Mouse (Mus musculus): ENCODE measurements around the gene Klhl28. TPM values are rescaled to one million over a fixed set of nuclear protein-coding genes. Genes with fewer than 3 reads are reported as not detected.

Gene Klhl28
- polyA plus RNA-seq, 1 experiment = 0.62 TPM

DNA sequence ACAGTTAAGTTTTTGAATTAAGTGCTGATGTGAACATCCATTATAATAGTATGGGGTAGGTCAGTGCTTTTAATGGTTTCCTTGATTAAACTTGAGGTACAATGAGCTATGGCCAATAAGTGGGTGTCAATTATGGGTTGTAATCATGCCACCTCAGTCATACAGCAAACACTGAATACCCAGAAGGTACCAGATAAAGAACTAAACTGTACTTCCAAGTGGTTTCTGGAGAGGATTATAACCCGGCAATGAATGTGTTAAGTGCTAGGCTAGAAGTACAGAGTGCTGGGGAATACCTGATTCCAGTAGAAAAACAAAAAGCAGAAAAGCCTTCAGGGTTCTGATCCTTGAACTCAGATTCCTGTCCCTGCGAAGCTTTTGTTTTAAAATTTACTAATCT lies 2.7 kb upstream of the Klhl28 start:
- H3K27ac ChIP-seq (ENCODE audit: insufficient read depth, low read depth, low read length) = no peak overlapping the region
- H3K4me1 ChIP-seq (ENCODE audit: control insufficient read depth, insufficient read depth, insufficient read length, low read length) = peaks cover 2% of the 10 kb centered on the region
- no peak overlapping the region for H3K4me3 ChIP-seq (ENCODE audit: low read depth, low read length)
- WGBS = 7% methylated on average over 2 of the region's 2 CpGs
- H3K27me3 ChIP-seq (ENCODE audit: control insufficient read depth, insufficient read depth, low read length) = no peaks in the 10 kb centered on the region
- 0 out of 2 replicates have a peak, but pooled peaks cover 3% of the 10 kb centered on the region for H3K36me3 ChIP-seq (ENCODE audit: control insufficient read depth, insufficient read depth, low read length)
- TF ChIP-seq POLR2A (IDR thresholded peaks at IDR 0.05; ENCODE audit: low read depth, low read length) = no peak

DNA sequence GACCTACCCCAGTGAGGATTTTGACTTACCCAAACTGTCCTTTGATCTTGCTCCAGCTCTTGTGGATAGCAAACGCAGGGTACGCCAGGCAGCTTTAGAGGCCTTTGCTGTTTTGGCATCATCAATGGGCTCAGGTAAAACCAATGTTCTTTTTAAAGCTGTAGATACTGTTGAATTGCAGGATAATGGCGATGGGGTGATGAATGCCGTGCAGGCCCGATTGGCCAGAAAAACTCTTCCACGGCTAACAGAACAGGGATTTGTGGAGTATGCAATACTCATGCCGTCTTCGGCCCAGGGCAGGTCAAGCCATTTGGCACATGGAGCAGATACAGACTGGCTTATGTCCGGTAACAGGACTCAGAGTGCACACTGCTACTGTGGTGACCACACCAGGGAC lies 2.1 kb upstream of the Klhl28 start:
- no peak for TF ChIP-seq CTCF (IDR thresholded peaks at IDR 0.05; ENCODE audit: extremely low read depth, insufficient read length, insufficient replicate concordance, low read depth, low read length)
- TF ChIP-seq POLR2A (IDR thresholded peaks at IDR 0.05; ENCODE audit: low read depth, low read length) = no peak
- Histone ChIP-seq H3K27ac (ENCODE audit: insufficient read depth, low read depth, low read length) (no peak overlapping the region), H3K27me3 (ENCODE audit: control insufficient read depth, insufficient read depth, low read length) (no peaks in the 10 kb centered on the region), H3K4me3 (ENCODE audit: low read depth, low read length) (peak overlapping the region; percentile 47), H3K36me3 (ENCODE audit: control insufficient read depth, insufficient read depth, low read length) (0 out of 2 replicates have a peak, but pooled peaks cover 3% of the 10 kb centered on the region), H3K4me1 (ENCODE audit: control insufficient read depth, insufficient read depth, insufficient read length, low read length) (peaks cover 2% of the 10 kb centered on the region)
- WGBS = under 1% methylated on average over 9 of the region's 9 CpGs

DNA sequence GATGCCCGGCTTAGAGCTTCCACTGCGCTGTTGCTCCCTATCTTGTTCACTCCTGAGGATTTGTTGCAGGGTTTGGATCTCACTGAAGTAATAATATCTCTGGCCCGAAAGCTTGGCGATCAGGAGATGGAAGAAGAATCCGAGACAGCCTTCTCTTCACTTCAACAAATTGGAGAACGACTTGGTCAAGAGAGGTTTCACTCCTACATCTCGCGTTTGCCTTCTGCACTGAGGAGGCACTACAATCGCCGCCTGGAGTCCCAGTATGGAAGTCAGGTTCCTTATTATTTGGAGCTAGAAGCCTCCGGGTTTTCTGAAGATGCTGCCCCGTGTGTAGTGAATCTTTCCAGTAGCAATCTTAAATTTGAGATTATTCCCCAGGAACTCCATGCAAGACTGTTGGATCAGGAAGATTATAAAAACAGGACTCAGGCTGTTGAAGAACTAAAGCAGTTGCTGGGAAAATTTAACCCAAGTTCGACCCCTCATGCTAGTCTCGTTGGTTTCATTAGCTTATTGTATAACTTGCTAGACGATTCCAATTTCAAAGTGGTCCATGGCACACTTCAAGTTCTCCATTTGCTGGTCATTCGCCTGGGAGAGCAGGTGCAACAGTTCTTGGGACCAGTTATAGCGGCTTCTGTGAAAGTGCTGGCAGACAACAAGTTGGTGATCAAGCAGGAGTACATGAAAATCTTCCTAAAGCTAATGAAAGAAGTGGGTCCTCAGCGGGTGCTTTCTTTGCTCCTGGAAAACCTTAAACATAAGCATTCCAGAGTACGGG lies 1.5 kb upstream of the Klhl28 start:
- under 1% methylated on average over 19 of the region's 19 CpGs for WGBS
- no peaks in the 10 kb centered on the region for H3K27me3 ChIP-seq (ENCODE audit: control insufficient read depth, insufficient read depth, low read length)
- peak overlapping the region; percentile 91 for H3K4me3 ChIP-seq (ENCODE audit: low read depth, low read length)
- peaks cover 2% of the 10 kb centered on the region for H3K4me1 ChIP-seq (ENCODE audit: control insufficient read depth, insufficient read depth, insufficient read length, low read length)
- TF ChIP-seq CTCF (IDR thresholded peaks at IDR 0.05; ENCODE audit: extremely low read depth, insufficient read length, insufficient replicate concordance, low read depth, low read length) = no peak
- TF ChIP-seq POLR2A (IDR thresholded peaks at IDR 0.05; ENCODE audit: low read depth, low read length) = no peak
- H3K36me3 ChIP-seq (ENCODE audit: control insufficient read depth, insufficient read depth, low read length) = 0 out of 2 replicates have a peak, but pooled peaks cover 3% of the 10 kb centered on the region
- no peak overlapping the region for H3K27ac ChIP-seq (ENCODE audit: insufficient read depth, low read depth, low read length)

DNA sequence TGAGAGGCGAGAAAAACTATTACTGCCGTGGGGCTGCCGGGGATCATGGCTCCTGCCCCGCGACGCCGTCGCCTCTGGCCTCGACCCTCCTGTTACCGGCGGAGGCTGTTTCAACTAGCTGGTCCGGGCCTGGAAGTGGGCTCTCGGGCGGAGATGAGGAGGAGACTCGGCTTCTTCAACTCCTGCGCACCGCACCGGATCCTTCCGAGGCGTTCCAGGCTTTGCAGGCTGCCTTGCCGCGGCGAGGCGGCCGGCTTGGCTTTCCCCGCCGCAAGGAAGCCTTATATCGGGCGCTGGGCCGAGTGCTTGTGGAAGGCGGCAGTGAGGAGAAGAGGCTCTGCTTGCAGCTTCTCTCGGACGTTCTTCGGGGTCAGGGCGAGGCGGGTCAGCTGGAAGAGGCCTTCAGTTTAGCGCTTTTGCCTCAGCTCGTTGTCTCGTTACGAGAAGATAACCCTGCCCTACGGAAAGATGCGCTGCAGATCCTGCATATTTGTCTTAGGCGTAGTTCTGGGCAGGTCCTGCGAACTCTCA lies 832 bp upstream of the Klhl28 start:
- Histone ChIP-seq H3K4me1 (ENCODE audit: control insufficient read depth, insufficient read depth, insufficient read length, low read length) (peaks cover 2% of the 10 kb centered on the region), H3K4me3 (ENCODE audit: low read depth, low read length) (peak overlapping the region; percentile 91), H3K27ac (ENCODE audit: insufficient read depth, low read depth, low read length) (peak overlapping the region; percentile 37), H3K36me3 (ENCODE audit: control insufficient read depth, insufficient read depth, low read length) (0 out of 2 replicates have a peak, but pooled peaks cover 3% of the 10 kb centered on the region), H3K27me3 (ENCODE audit: control insufficient read depth, insufficient read depth, low read length) (no peaks in the 10 kb centered on the region)
- no peak for TF ChIP-seq CTCF (IDR thresholded peaks at IDR 0.05; ENCODE audit: extremely low read depth, insufficient read length, insufficient replicate concordance, low read depth, low read length)
- TF ChIP-seq POLR2A (IDR thresholded peaks at IDR 0.05; ENCODE audit: low read depth, low read length) = no peak
- WGBS = under 1% methylated on average over 44 of the region's 44 CpGs

DNA sequence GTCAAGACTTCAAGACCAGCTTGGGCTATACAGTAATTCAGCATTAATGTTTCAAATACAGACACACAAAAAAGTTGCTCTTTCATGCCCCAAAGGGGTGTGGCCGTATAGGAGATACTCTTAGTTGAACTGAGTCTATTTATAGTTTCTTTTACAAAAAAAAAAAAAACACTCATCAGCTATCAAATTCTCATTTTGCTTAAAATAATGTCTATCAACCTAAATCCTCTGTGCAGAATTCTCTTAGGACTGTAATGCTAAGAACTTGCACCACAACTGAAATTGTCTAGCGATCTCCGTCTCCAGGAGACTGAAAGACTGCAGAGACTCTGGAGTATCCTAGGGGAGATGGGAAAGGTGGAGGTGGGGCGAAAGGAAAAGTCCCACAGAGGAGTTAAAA lies 774 bp downstream of the Klhl28 start:
- peak overlapping the region; percentile 57; the same call in 1 of the 2 replicates for H3K27ac ChIP-seq (ENCODE audit: insufficient read depth, low read depth, low read length)

DNA sequence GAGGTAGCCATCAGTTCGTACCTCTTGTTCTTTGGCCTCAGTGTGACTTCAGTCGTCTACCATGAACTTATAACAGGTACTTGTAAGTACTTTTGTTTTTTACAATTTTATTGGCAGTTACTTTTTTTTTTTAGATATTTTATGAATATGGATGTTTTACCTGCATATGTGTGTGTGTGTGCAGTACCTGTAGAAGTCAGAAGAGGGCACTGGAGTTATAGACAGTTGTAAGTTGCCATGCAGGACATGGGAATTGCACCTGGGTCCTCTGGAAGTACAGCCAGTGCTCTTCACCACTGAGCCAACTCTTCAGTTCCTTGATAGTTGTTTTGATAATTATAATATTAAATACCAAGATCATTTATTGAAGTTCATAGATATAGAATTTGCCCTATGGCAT lies 27.8 kb downstream of the Klhl28 start:
- TF ChIP-seq CTCF (IDR thresholded peaks at IDR 0.05; ENCODE audit: extremely low read depth, insufficient read length, insufficient replicate concordance, low read depth, low read length) = no peak
- TF ChIP-seq POLR2A (IDR thresholded peaks at IDR 0.05; ENCODE audit: low read depth, low read length) = no peak
- H3K27ac ChIP-seq (ENCODE audit: insufficient read depth, low read depth, low read length) = no peak overlapping the region
- no peak overlapping the region for H3K4me3 ChIP-seq (ENCODE audit: low read depth, low read length)
- no peaks in the 10 kb centered on the region for H3K4me1 ChIP-seq (ENCODE audit: control insufficient read depth, insufficient read depth, insufficient read length, low read length)
- H3K36me3 ChIP-seq (ENCODE audit: control insufficient read depth, insufficient read depth, low read length) = peaks cover 2% of the 10 kb centered on the region; the same call in 1 of the 2 replicates
- H3K27me3 ChIP-seq (ENCODE audit: control insufficient read depth, insufficient read depth, low read length) = no peaks in the 10 kb centered on the region
- 85% methylated on average over 2 of the region's 2 CpGs for WGBS

More for the DNA sequence above, 774 bp downstream of the Klhl28 start:
- Histone ChIP-seq H3K27me3 (ENCODE audit: control insufficient read depth, insufficient read depth, low read length) (no peaks in the 10 kb centered on the region), H3K4me3 (ENCODE audit: low read depth, low read length) (peak overlapping the region; percentile 80), H3K4me1 (ENCODE audit: control insufficient read depth, insufficient read depth, insufficient read length, low read length) (peaks cover 2% of the 10 kb centered on the region), H3K36me3 (ENCODE audit: control insufficient read depth, insufficient read depth, low read length) (no peaks in the 10 kb centered on the region)
- TF ChIP-seq POLR2A (IDR thresholded peaks at IDR 0.05; ENCODE audit: low read depth, low read length) (no peak), CTCF (IDR thresholded peaks at IDR 0.05; ENCODE audit: extremely low read depth, insufficient read length, insufficient replicate concordance, low read depth, low read length) (no peak)
- WGBS = 3% methylated on average over 4 of the region's 4 CpGs

All from small intestine, adult 2 months (tissue).